ENCODE assay signal across 18 mouse cellular contexts in the genomic region with DNA sequence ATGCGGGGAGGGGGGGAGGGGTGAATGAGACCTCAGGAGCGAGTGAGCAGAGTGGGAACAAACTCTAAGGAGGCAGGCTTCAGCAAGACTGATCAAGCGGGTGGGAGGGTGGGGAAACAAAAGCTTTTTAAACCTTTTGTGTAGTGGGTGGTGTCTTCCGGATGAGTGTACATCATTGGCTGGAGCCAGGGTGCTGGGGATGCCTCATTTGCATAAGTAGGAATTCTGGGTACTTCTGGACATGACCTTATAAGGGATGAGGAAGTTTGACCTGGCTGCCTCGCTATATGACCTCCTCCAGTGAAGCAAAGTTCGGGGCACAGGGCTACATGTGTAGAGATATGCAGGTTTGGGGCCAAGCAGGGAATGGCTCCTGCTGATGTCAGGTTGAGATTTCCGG. TPM values are rescaled to one million over a fixed set of nuclear protein-coding genes. Genes with fewer than 3 reads are reported as not detected.
DNase-seq lines count a peak whose midpoint lies in the region; ATAC-seq and TF ChIP-seq lines count a peak whose summit lies in the region.
"Had no signal": no experiment of that assay in that cellular context is flagged by ENCODE, and none has a peak within 500 bp of the region (broad histone marks: within the 10 kb centered on the region; RNA-seq: fewer than 3 reads in every experiment).

No protein-coding gene starts in this region.

- TF ChIP-seq CTCF in layer of hippocampus, adult 2 months (conservative IDR thresholded peaks at IDR 0.05): no peak

- ATAC-seq in CD4-positive, CD25-positive, alpha-beta regulatory T cell, adult 4 months: no peak
- ATAC-seq: forebrain, embryonic 13.5 days; forebrain, embryonic 15.5 days had no signal

- peak overlapping the region; percentile 71; the same call in 1 of the 2 replicates for H3K27ac ChIP-seq in layer of hippocampus, adult 2 months
- H3K27ac ChIP-seq: embryonic facial prominence, embryonic 10.5 days; embryonic facial prominence, embryonic 12.5 days; forebrain, embryonic 13.5 days; forebrain, embryonic 15.5 days had no signal

- no peak overlapping the region for H3K4me3 ChIP-seq in layer of hippocampus, adult 2 months
- H3K4me3 ChIP-seq: embryonic facial prominence, embryonic 10.5 days; embryonic facial prominence, embryonic 12.5 days; forebrain, embryonic 13.5 days; forebrain, embryonic 15.5 days had no signal

- no peak for DNase-seq in layer of hippocampus, adult 2 months (ENCODE audit: low spot score in 2 of 2)
- DNase-seq in layer of hippocampus, adult 9-11 months: no peak
- DNase-seq in R1 (ENCODE audit: low read depth, low spot score): peak; percentile 61
- DNase-seq in gastrocnemius, postnatal 10 days: no peak
- DNase-seq: cerebellum, adult 11 months; cerebellum, adult 18-20 months; cerebellum, adult 9-10 months; cerebellum, postnatal 10 days; cerebellum, postnatal 25 days; forebrain, postnatal 0 days had no signal

RNA-seq across cellular contexts. Expression of a gene that starts 23.0 kb away (rescaled TPM):
- total RNA-seq in layer of hippocampus, adult 2 months (2021): 100 to 1,000 TPM; 298 to 309 TPM
- polyA plus RNA-seq in CD4-positive, CD25-positive, alpha-beta regulatory T cell, adult 4 months (2017; shearing (Covaris generic)): not detected
- total RNA-seq in gastrocnemius, postnatal 10 days (2021): 1 to 10 TPM; 1.2 to 2.1 TPM
- total RNA-seq: common myeloid progenitor, adult 5-6 weeks; MEL had no signal
- polyA plus RNA-seq: C2C12 had no signal

Comparison
In these comparisons a context has a peak if more than half of its experiments do, and no peak if none do; other contexts are left out.
1. RNA of a gene that starts 23.0 kb away (total RNA-seq): 298 to 309 TPM in layer of hippocampus, adult 2 months; 1.2 to 2.1 TPM in gastrocnemius, postnatal 10 days; every median in the first group is over 10 times any median in the second.